Mouse (Mus musculus) stomach, embryonic 15.5 days (tissue): ENCODE measurements around the gene Rhoc. TPM values are rescaled to one million over a fixed set of nuclear protein-coding genes. Genes with fewer than 3 reads are reported as not detected.
"Not testable (repeated sequence)": the region's sequence is repeated elsewhere in the genome, so short reads cannot be mapped to it uniquely, and the experiment has no call there.

Experiments used
- ATAC-seq: fragments of 200-750 bp; cut with Nextera tagmentation; 2 replicates; pipeline ENCODE4 v1.8.0; 2017; ENCODE audit warnings: low read depth, moderate number of reproducible peaks, moderate TSS enrichment; ENCODE audit not compliant: insufficient read depth, low FRiP score
- H3K27ac ChIP-seq: fragments of 300-500 bp; sonication (generic); 2 replicates; pipeline ENCODE4 v1.5.1; 2015; ENCODE audit warnings: mild to moderate bottlenecking, inconsistent platforms
- H3K27me3 ChIP-seq: fragments of 300-500 bp; sonication (generic); replicated peaks from 2 replicates; pipeline ENCODE4 v1.6.1; 2015; ENCODE audit warnings: inconsistent platforms
- H3K36me3 ChIP-seq: fragments of 300-500 bp; sonication (generic); 2 replicates; pipeline ENCODE4 v1.6.1; 2015; ENCODE audit warnings: inconsistent platforms
- H3K4me1 ChIP-seq: fragments of 300-500 bp; sonication (generic); 2 replicates; pipeline ENCODE4 v1.6.1; 2015; ENCODE audit warnings: inconsistent platforms
- H3K4me2 ChIP-seq: fragments of 300-500 bp; sonication (generic); 2 replicates; pipeline ENCODE4 v1.6.1; 2015; ENCODE audit warnings: mild to moderate bottlenecking, inconsistent platforms
- H3K4me3 ChIP-seq: fragments of 300-500 bp; sonication (generic); replicated peaks from 2 replicates; pipeline ENCODE4 v1.5.1; 2015; ENCODE audit warnings: inconsistent platforms
- H3K9ac ChIP-seq: fragments of 300-500 bp; sonication (generic); 2 replicates; pipeline ENCODE4 v1.6.1; 2015; ENCODE audit warnings: inconsistent platforms
- H3K9me3 ChIP-seq: fragments of 300-500 bp; sonication (generic); 2 replicates; pipeline ENCODE4 v1.6.1; 2016; ENCODE audit warnings: inconsistent platforms
- WGBS: fragments of 180-500 bp; shearing (Covaris S2); methylation state at CpG from one replicate; pipeline ENCODE4 v1.1.7; 2015; 5-methylcytosine and 5-hydroxymethylcytosine counted together
- polyA plus RNA-seq: library from polyadenylated mRNA; unstranded; fragments of >200 nt; fragmentation: Nextera tagmentation; extraction: Ambion mirVana; gene quantifications from 2 replicates; pipeline ENCODE4 v1.2.1, GENCODE M21; 2015

Gene Rhoc
- polyA plus RNA-seq, 1 experiment from 2014 or later: 157 TPM

DNA sequence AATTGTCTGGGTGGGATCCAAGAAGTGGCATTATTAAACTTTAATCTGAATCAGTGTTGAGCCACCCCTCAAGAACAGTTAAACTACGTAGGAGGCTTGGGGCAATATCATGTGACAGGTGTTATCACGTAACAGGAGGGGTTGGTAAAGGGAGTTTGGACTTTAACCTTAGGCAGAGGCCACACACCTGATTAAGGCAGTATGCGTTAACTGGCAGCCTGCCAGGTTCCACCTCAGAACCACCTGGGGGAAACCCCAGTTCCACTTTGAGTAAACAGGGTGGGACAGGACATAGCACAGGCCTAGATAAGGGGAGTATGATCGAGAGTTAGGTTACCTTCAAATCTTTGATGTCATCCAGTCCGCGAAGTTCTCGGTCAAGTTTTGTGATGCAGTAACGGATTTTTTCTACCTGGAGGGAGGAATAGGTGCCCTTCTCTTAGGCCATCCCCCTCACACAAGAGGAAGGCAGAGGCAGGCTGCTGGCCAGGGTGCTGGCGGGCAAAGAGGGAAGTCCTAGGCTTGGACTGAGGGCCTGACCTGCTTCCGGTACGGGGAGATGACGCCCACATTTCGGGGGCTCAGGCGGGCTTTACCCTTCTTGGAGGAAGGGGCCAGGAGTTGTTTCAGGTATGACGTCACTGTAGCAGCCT, 8.4 kb downstream of the Rhoc start:
- no peaks in the 10 kb centered on the region for H3K27me3 ChIP-seq
- H3K27ac ChIP-seq: peak overlapping the region; percentile 86

DNA sequence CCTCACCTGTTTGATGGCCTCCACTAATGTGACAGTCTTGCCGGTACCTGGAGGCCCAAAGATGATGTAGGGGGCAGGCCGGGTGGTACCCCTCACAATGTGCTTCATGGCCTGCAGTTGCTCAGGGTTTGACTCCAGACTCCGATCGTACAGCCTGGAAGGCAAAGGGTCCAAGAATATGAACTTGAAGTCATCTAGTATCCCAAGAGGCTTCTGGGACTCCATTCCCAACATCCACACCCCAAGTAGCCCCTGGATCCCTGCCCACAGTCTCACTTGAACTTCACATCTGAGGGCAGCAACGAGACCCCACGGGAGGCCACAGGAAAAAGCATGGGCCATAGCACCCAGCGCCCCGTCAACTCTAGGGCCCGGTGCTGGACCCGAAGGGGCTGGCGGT, 12.5 kb downstream of the Rhoc start:
- Histone ChIP-seq H3K27ac (no peak overlapping the region), H3K4me2 (no peak overlapping the region), H3K36me3 (peaks cover 53% of the 10 kb centered on the region), H3K4me3 (no peak overlapping the region), H3K9me3 (no peaks in the 10 kb centered on the region), H3K27me3 (no peaks in the 10 kb centered on the region), H3K9ac (no peak overlapping the region), H3K4me1 (peaks cover 5% of the 10 kb centered on the region; the same call in 1 of the 2 replicates)
- WGBS: 93% methylated on average over 11 of the region's 11 CpGs
- ATAC-seq: no peak

More for the DNA sequence above, 8.4 kb downstream of the Rhoc start:
- Histone ChIP-seq H3K9ac (no peak overlapping the region), H3K4me3 (no peak overlapping the region), H3K4me1 (peaks cover 43% of the 10 kb centered on the region), H3K36me3 (peaks cover 44% of the 10 kb centered on the region), H3K9me3 (no peaks in the 10 kb centered on the region), H3K4me2 (no peak overlapping the region)
- 62% methylated on average over 15 of the region's 15 CpGs for WGBS
- peak; percentile 82 for ATAC-seq

DNA sequence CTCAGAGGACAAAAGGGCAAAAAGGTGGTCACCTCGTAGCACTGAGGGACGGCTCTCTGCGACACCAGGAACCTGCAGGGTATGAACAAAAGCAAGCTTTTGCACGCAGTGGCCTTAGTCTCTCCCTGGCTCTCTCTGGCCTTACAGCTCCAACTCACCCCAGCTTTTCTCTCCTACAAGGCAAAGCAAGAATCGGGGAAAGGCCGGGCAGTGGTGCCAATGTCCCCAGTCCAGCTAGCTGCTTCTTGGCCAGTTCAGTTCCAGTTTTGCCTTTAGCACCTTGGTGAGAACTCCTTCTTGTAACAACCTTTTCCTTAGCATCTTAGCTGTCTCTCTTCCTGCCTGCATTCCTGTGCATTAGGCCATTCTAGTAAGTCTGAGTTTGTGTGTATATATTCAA, 13.3 kb downstream of the Rhoc start:
- no peaks in the 10 kb centered on the region for H3K27me3 ChIP-seq
- H3K9ac ChIP-seq: no peak overlapping the region
- peaks cover 51% of the 10 kb centered on the region for H3K36me3 ChIP-seq
- H3K4me1 ChIP-seq: no peaks in the 10 kb centered on the region
- ATAC-seq: no peak
- H3K9me3 ChIP-seq: no peaks in the 10 kb centered on the region
- no peak overlapping the region for H3K4me2 ChIP-seq
- H3K27ac ChIP-seq: no peak overlapping the region
- WGBS: 94% methylated on average over 6 of the region's 6 CpGs
- no peak overlapping the region for H3K4me3 ChIP-seq

DNA sequence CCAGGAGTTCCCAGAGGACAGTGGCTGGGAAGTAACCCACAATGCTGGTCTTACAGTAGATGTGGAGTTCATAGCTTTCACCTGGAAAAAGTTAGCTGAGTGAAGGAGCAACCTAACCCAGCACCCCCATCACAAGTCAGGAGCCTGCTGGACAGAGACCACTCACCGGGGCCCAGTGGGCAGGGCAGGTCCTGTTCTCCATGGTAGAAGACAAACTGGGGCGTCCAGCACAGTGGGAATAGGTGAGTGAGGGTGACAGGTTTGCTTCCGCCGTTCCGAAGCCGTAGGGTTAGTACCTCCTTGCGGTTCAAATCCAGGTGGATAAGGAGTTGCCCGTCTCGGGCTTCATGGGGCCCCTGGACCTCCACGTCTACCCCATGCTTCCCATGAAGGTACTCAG, 16.1 kb downstream of the Rhoc start:
- H3K27me3 ChIP-seq: no peaks in the 10 kb centered on the region
- H3K4me1 ChIP-seq: no peaks in the 10 kb centered on the region
- H3K4me3 ChIP-seq: no peak overlapping the region
- H3K4me2 ChIP-seq: no peak overlapping the region
- 93% methylated on average over 10 of the region's 10 CpGs for WGBS
- no peaks in the 10 kb centered on the region for H3K9me3 ChIP-seq
- ATAC-seq: no peak
- no peak overlapping the region for H3K27ac ChIP-seq
- H3K36me3 ChIP-seq: peaks cover 40% of the 10 kb centered on the region
- H3K9ac ChIP-seq: no peak overlapping the region

DNA sequence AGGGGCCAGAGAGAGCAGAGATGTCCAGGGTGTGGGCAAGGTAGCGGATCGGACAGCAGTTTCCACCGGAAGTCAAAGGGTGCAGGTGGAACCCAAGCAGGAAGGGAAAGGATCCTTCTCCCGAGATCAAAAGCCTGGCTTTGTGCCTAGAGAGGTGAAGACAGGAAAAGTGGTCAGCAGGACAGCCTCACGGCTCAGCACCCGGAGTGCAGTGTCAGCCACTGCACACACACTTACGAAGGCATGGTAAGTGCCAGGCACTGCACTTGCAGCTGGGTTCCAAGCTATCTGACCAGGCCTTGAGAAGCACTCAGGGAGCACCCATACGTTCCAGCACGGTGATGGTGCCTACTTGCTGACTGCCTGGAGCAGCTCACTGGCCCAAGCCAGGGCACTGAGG, 17.4 kb downstream of the Rhoc start:
- ATAC-seq: no peak
- no peak overlapping the region for H3K4me2 ChIP-seq
- 75% methylated on average over 9 of the region's 9 CpGs for WGBS
- no peak overlapping the region for H3K9ac ChIP-seq
- H3K4me3 ChIP-seq: no peak overlapping the region
- H3K4me1 ChIP-seq: no peaks in the 10 kb centered on the region
- no peaks in the 10 kb centered on the region for H3K9me3 ChIP-seq
- peaks cover 28% of the 10 kb centered on the region for H3K36me3 ChIP-seq
- no peaks in the 10 kb centered on the region for H3K27me3 ChIP-seq
- H3K27ac ChIP-seq: no peak overlapping the region

DNA sequence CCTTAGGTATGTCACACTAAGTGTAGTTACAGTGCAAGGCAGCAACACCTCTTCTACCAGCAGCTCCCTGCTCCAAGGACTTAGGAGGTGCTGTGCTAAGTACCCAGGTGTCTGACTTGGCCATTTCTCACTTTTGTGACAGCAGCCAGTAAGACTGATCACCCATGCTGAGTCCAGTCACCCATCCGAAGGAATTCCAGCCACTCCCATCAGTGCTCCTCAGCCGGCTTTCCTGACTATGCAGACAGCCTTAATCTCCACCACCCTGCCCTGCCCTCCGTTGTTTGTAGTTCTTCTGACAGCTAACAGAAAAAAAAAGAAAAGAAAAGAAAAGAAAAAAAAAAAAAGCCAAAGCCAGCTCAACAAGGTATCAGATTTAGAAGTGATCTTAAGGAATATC, 23.6 kb downstream of the Rhoc start:
- H3K9me3 ChIP-seq: no peaks in the 10 kb centered on the region
- WGBS: 44% methylated on average over 3 of the region's 3 CpGs
- peak; percentile 72 for ATAC-seq
- no peaks in the 10 kb centered on the region for H3K27me3 ChIP-seq
- H3K4me1 ChIP-seq: peaks cover 9% of the 10 kb centered on the region; the same call in 1 of the 2 replicates
- no peaks in the 10 kb centered on the region; the same call in 1 of the 2 replicates for H3K36me3 ChIP-seq
- no peak overlapping the region for H3K27ac ChIP-seq
- H3K4me2 ChIP-seq: no peak overlapping the region
- no peak overlapping the region for H3K4me3 ChIP-seq
- H3K9ac ChIP-seq: no peak overlapping the region

DNA sequence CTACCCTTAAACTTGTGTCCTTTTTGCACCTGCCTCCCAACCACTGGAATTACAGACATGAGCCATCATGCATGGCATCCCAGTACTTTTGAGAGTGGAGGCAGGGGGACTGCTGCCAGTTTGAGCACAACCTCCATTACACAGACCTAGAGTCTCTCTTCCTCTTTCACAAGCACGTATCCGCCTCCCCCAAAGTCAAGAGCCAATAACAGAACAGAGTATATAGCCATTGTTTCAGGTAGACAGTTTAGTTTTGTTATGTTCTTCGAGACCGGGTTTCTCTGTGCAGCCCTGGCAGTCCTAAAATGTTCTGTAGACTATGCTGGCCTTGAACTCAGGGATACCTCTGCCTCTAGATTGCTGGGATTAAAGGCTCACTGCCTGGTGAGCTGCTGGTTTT, 24.1 kb downstream of the Rhoc start:
- no peak for ATAC-seq
- Histone ChIP-seq H3K27me3 (no peaks in the 10 kb centered on the region), H3K9me3 (no peaks in the 10 kb centered on the region), H3K9ac (no peak overlapping the region), H3K4me3 (no peak overlapping the region), H3K4me1 (peaks cover 13% of the 10 kb centered on the region; the same call in 1 of the 2 replicates), H3K4me2 (no peak overlapping the region), H3K36me3 (no peaks in the 10 kb centered on the region; the same call in 1 of the 2 replicates), H3K27ac (no peak overlapping the region; the same call in 1 of the 2 replicates)
- 69% methylated on average over 4 of the region's 4 CpGs for whole genome bisulfite sequencing

DNA sequence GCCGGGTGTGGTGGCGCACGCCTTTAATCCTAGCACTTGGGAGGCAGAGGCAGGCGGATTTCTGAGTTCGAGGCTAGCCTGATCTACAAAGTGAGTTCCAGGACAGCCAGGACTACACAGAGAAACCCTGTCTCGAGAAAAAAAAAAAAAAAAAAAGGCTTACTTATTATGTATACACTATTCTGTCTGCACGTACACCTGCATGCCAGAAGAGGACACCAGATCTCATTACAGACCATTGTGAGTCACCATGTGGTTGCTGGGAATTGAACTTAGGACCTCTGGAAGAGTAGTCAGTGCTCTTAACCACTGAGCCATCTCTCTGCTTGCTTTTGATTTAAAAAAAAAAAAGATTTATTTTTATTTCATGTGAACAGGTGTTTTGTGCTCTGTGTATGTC, 25.1 kb downstream of the Rhoc start:
- not testable (repeated sequence) for H3K4me3 ChIP-seq, H3K27ac ChIP-seq, H3K27me3 ChIP-seq, H3K9ac ChIP-seq, H3K4me2 ChIP-seq, ATAC-seq, H3K9me3 ChIP-seq, H3K36me3 ChIP-seq
- H3K4me1 ChIP-seq: peaks cover 13% of the 10 kb centered on the region; the same call in 1 of the 2 replicates
- WGBS: 83% methylated on average over 7 of the region's 7 CpGs

DNA sequence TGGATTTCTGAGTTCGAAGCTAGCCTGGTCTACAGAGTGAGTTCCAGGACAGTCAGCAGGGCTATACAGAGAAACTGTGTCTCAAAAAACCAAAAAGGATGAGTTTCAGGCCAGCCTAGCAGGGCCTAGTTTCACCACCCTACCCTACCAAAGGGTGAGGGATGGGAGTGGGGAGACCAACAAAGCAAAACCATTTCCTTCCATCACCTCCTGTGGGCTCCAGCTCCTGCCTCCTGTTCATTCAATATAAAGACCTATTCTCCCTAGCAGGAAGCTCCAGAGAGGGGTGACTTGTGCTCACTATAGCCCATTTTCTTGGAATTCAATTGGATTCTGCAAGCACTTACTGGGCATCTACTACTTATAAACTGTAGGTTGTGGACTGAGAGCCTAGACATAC, 26.6 kb downstream of the Rhoc start:
- no peak overlapping the region for H3K9ac ChIP-seq
- no peaks in the 10 kb centered on the region; the same call in 1 of the 2 replicates for H3K36me3 ChIP-seq
- WGBS: 93% methylated on average over 1 of the region's 1 CpGs
- H3K27me3 ChIP-seq: no peaks in the 10 kb centered on the region
- H3K4me1 ChIP-seq: peaks cover 17% of the 10 kb centered on the region; the same call in 1 of the 2 replicates
- H3K4me2 ChIP-seq: no peak overlapping the region
- no peak overlapping the region for H3K27ac ChIP-seq
- no peak overlapping the region for H3K4me3 ChIP-seq
- no peak for ATAC-seq
- no peaks in the 10 kb centered on the region for H3K9me3 ChIP-seq

DNA sequence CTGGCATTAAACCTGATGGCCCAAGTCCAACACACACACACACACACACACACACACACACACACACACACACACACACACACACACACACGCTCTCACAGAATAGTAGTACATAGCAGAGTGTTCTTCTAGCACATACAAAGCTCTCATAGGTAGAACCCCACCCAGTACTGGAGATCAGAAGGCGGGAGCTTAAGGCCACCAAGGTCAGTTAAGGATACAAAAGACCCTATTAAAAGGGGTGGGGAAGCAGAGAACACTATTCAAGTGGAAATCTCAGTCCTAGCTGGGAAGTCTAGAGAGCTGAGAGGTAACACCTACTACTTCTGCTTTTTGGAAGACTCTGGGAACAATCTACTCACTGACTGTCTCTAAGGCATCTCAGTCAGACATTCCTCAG, 27.2 kb downstream of the Rhoc start:
- 77% methylated on average over 2 of the region's 2 CpGs for WGBS
- no peaks in the 10 kb centered on the region; the same call in 1 of the 2 replicates for H3K36me3 ChIP-seq
- H3K4me1 ChIP-seq: peaks cover 17% of the 10 kb centered on the region; the same call in 1 of the 2 replicates
- ATAC-seq: no peak
- H3K9me3 ChIP-seq: no peaks in the 10 kb centered on the region
- H3K9ac ChIP-seq: no peak overlapping the region
- H3K27me3 ChIP-seq: no peaks in the 10 kb centered on the region
- no peak overlapping the region for H3K27ac ChIP-seq
- H3K4me2 ChIP-seq: no peak overlapping the region
- no peak overlapping the region for H3K4me3 ChIP-seq

DNA sequence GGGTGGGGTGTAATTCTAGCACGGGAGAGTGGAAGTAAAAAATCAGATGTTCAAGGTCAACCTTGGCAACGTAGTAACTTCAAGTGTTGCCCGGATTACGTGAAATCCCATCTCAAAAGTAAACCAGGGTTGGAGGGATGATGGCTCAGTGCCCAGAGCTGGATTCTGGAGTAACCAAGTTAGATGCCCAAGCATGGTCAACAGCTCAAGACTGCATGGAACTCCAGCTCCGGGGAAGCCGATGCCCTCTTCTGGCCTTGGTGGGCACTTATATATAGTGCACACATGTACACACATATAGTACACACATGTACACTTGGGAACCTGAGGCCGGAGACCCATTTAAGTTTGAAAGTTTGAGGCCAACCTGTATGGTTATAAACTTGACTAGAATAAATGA, 28.0 kb downstream of the Rhoc start:
- 87% methylated on average over 7 of the region's 7 CpGs for WGBS
- no peak for ATAC-seq

DNA sequence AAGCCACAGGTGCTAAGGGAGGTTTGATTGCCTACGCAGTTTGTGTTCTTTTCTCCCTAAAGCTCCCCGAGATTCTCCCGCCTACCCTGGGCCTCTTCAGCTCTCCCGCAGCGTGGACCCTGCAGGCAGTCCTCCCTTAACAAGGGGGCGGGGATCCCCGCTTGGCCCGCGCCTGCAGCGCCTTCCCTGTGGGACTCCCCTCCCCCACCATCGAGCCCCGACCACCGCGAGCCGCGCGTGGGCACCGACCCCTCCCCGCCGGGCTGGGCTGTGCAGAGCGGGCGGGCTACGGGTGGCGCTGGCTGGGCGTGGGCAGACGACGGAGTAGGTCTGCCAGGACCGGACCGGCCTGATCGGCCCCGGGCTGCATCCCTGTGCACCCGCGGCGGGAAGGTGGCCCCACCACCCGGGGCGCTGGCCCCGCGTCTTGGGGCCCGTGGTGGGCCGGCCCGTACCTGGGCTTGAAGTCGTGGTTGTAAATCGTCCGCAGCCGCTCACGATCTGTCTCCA, 29.4 kb downstream of the Rhoc start:
- Histone ChIP-seq H3K36me3 (no peaks in the 10 kb centered on the region; the same call in 1 of the 2 replicates), H3K4me2 (peak overlapping the region; percentile 55), H3K4me3 (peak overlapping the region; percentile 91), H3K27ac (peak overlapping the region; percentile 95), H3K9ac (peak overlapping the region; percentile 78), H3K27me3 (no peaks in the 10 kb centered on the region), H3K4me1 (peaks cover 12% of the 10 kb centered on the region; the same call in 1 of the 2 replicates), H3K9me3 (no peaks in the 10 kb centered on the region)
- under 1% methylated on average over 44 of the region's 46 CpGs for WGBS
- peak; percentile 69 for ATAC-seq

More for the DNA sequence above, 28.0 kb downstream of the Rhoc start:
- no peak overlapping the region for H3K9ac ChIP-seq
- no peaks in the 10 kb centered on the region for H3K9me3 ChIP-seq
- no peak overlapping the region for H3K27ac ChIP-seq
- H3K27me3 ChIP-seq: no peaks in the 10 kb centered on the region
- H3K4me2 ChIP-seq: no peak overlapping the region
- H3K4me3 ChIP-seq: no peak overlapping the region
- peaks cover 17% of the 10 kb centered on the region; the same call in 1 of the 2 replicates for H3K4me1 ChIP-seq
- H3K36me3 ChIP-seq: no peaks in the 10 kb centered on the region; the same call in 1 of the 2 replicates
